Mouse (Mus musculus) T-cell, adult 66 days (primary cell): ENCODE measurements around the gene Cnga2. TPM values are rescaled to one million over a fixed set of nuclear protein-coding genes. Genes with fewer than 3 reads are reported as not detected.

Experiments used
- total RNA-seq, 2 experiments: library from RNA; stranded (reverse); gene quantifications; 3 replicates in 1 of 2; 4 replicates in 1 of 2; pipeline ENCODE4 v1.2.4; 2023

Cnga2 gene
- not detected for total RNA-seq

DNA sequence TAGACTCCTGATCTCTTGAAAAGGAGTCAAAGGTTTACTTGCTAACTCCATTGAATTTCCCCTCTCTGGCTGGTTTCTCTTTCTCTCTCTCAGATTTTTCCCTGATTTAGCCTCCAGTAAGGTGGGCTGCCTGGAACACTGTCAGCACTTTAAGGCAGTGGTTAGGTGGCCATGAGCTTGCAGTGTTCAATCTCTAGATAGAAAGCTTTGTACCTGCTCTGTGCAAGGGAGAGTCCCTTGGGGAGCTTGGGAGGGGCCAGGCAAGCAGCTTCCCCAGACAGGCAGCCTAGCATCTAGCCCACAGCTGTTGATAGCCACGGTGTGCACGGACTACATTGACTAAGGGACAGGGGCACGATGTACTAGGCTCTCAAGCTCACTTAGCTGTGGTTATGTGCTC, at the start of gene Cnga2:
Gene Cnga2, plus strand, starts transcription at position 301 of the 400 bp plus-strand sequence.

DNA sequence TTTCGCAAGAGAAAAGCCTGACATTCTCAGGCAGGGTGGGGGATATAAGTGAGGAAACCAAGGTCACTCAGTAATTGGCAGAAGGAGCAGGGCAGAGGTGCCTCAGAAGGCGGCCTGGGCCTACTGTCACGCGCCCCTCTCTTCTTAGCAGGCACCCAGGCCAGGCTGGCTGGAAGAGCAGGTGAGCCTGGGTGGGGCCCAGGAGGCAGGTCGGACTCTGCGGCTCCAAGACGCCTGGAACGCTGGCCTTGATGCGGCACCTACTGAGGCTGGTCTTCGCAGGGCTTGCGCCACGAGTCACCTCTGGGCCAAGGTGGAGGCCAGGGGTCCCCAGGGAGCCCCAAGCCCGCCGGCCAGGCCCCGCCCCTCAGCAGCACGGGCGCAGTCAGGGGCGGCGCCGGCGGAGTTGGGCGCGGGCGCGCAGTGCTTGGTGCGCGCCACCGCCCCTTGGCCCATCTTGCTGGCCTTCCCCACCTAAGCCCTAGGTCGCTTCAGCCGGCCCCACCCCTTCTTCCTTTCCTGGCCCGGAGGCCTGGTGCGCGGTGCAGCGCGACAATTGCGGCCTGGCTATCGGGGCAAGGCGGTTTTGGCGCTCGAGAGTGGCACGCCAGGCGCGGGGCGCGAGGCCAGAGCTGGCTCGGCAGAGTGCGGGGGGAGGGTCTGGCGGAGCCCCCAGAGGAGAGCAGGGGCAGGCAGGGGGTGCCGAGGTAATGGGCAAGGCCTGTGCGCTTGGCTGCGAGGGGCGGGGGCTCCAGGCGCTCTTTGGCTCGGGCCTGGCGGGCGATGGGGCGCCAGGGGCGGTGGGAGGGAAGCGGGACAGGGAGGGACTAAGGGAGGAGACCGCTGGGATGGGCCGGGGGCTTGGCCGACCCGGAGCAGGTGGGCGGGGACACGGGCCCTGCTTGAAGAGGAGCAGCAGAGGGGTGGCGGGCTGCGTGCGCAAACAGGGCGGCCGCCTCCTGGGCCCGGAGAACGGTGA, 29.3 kb upstream of the Cnga2 start, which contains the start of gene Prrg3:
Gene Prrg3, plus strand, starts transcription at position 552 of the 979 bp plus-strand sequence.

DNA sequence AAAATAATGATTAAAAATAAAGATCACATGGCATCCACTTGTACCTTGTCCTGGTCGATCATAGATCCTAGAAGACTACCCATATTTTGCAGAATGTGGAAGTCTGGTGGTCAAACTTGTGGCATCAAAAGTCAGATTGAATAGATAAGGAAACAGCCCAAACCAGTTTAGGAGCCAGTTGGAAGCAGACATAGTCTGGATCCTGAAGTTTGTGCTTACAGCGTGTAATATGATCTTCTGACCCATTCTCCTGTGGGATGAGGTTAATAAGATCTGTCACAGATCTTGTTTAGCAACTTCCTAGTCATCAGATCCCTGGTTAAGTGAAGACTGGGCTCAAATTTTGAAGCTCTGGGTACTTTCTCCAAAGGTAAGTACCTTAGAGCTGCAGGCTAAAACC, 19.0 kb upstream of the Cnga2 start, which contains the start of gene Fate1:
Gene Fate1, plus strand, starts transcription at position 301 of the 400 bp plus-strand sequence.

Other genes with a start within 250 kb of the Cnga2 start
- 10 to 100 TPM; 16.6 to 16.9 TPM for gene Vma21, start 175.9 kb upstream of the Cnga2 start, total RNA-seq
- under 1 TPM in 1 of 2 experiments, not detected in 1; 0.41 TPM for gene Gm1141, start 70.8 kb upstream of the Cnga2 start, total RNA-seq
- not detected for gene Prrg3, start 29.2 kb upstream of the Cnga2 start, total RNA-seq
- not detected for gene Fate1, start 18.9 kb upstream of the Cnga2 start, total RNA-seq
- gene Magea4, start 230.2 kb downstream of the Cnga2 start, total RNA-seq: not detected